Mouse (Mus musculus) naive thymus-derived CD4-positive, alpha-beta T cell, adult 2 months (primary cell): ENCODE measurements at regions not wholly inside any gene's neighbourhood (a gene's known extent, or its start where the extent isn't known, plus 50 kb on each side); places are given as distances from the start of the nearest gene placed in this dataset.

Experiments
- DNase-seq: peaks from one replicate; pipeline ENCODE4 v3.0.0-alpha.2; 2011; ENCODE audit warnings: low read depth

DNA sequence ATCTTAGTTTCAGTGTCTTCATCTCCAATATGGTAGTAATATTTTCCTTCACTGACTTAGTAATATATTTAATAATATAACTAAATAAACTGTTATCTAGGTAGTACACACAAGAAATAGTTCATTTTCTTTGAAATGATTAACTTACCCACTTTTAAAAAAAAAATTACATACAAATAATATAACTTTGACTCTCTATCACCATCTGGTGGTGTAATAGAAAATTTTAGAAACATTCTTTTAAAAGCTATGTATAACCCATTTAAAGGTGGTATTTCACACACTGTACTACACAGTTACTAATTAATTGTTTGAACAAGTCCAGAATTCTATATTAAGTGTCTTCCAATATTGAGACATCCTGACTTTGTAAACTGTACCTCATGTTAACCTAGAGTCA, 53.9 kb upstream of the Olfr266 start:
- peak; percentile 70 for DNase-seq

DNA sequence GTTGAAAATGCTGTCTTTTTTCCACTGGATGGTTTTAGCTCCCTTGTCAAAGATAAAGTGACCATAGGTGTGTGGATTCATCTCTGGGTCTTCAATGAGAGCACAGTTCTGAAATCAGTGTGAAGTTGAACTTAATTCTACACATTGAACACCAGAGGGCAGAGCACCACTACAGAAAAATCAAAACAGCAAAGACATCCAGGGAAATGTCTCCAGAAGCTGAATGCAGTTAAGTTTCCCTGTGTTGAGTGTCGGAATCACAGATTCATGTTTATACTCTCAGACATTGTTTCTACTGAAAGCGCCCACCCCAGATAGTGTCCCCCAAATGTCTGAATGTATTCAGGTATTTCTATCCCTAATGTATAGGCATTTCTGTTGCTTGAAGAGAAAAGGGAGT, 77.1 kb upstream of the Olfr266 start:
- DNase-seq: peak; percentile 60

- no peak for DNase-seq
These were observed 80.6 kb upstream of the Olfr266 start for GRCm38 (mm10) chr3:106906668-106907067.

- no peak for DNase-seq
These were observed 99.9 kb upstream of the Kcna3 start for GRCm38 (mm10) chr3:106936067-106936466.

GRCm38 (mm10) chr3:106940095-106940494, 95.9 kb upstream of the Kcna3 start:
- DNase-seq: peak; percentile 75

GRCm38 (mm10) chr3:106955555-106956446, 80.2 kb upstream of the Kcna3 start:
- no peak for DNase-seq

GRCm38 (mm10) chr3:106957162-106957895, 78.6 kb upstream of the Kcna3 start:
- DNase-seq: no peak

- DNase-seq: no peak
These were observed 77.8 kb upstream of the Kcna3 start for GRCm38 (mm10) chr3:106958194-106958593.

DNA sequence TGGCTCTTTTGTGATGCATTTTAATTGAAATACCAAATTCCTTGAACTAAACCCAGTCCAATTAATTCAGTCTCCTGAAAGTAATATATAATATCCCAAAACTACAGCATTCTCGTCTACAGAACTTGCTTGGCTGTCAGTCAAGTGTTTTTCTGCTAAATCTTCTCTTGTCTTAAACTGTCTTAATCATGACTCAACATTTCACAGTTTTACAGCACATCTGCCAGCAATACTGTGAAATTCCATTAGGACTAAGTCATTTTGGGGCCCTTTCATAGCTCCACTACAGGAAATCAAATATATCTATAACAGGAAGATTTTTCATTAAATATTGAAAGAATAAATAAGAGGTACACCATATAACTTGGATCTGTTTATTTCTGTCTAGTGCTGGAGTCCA, 75.4 kb upstream of the Kcna3 start:
- no peak for DNase-seq

DNA sequence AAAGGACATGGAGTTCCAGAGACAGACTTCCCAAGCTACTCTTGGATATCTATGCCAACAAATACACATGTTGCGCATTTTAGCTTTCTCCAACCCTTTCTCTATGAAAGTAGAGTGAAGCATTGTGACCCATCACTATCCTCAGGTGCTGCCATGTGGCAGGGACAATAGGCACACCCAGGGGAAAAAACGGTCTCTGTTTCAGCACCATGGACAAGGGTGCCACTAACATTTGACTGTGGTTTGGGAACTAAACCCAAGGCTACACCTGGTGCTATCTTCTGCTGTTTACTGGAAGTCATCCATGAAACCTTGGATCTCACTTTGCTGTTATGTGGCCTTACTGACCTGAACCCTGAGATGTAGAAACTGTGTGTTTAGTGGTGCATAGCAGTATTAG, 73.5 kb upstream of the Kcna3 start:
- peak; percentile 47 for DNase-seq

DNA sequence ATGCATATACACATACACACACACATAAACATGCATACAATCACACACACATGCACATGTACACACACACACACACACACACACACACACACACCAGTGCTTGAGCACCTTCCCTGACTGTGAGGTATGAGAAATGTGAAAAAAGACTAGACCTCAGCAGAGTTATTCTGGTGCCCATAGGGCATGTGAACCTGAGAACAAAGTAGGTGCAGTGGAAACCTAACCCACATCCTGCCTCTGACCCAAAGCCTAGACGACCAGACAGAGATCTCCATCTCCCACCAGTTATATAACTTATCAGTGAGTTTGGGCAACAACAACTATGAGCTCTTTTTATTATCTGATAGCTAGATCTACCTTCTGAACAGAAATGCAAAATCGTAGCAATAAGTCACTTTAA, 69.8 kb upstream of the Kcna3 start:
- peak; percentile 40 for DNase-seq

GRCm38 (mm10) chr3:106967479-106967878, 68.5 kb upstream of the Kcna3 start:
- peak; percentile 31 for DNase-seq

- DNase-seq: peak; percentile 53
These were observed 61.7 kb upstream of the Kcna3 start for GRCm38 (mm10) chr3:106974114-106974789.

- DNase-seq: no peak
These were observed 57.2 kb upstream of the Kcna3 start for GRCm38 (mm10) chr3:106978728-106979127.

GRCm38 (mm10) chr3:106980914-106981313, 55.1 kb upstream of the Kcna3 start:
- DNase-seq: no peak

DNA sequence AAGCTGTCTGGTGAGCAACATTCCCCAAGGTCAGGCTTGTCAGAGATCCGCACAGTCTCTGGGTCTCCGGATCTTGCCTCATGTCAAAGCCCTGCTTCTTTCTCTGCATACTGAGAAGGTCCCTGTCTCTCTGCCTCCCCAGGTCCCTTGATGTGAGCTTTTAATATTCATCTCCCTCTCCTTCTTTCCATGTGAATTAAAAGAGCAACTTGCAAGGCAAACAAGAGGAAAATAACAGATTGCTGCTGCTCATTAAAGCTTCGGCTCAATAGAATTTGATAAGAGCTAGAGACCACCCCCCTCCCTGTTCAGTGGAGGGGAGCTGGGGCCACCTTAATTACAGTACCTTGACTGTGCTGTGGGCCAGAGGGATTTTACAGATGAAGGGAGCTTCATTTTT, 54.6 kb upstream of the Kcna3 start:
- DNase-seq: no peak

DNA sequence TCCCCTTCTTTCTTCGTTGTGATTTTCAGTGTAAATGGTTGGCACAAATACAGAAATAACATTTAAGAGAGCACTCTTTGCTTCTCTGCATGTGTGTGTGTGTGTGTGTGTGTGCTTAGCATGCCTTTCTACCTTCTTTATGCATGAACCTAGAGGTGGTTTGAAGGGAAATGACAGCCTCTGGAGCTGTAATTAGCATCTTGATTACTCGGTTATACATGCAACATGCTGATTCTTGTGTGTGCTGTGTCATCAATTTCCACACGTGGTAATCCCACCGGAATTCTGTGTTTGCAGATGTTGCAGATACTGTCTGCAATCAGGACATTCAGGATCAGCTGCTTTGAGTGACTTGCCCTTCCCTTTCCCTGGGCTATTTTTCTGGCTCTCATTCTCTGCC, 51.7 kb upstream of the Kcna3 start:
- no peak for DNase-seq
